Comparison of ENCODE assay signal across 8 mouse cellular contexts in genomic region chr9:25151611-25152241, GRCm38 (mm10). TPM values are rescaled to one million over a fixed set of nuclear protein-coding genes. Genes with fewer than 3 reads are reported as not detected.
DNase-seq lines count a peak whose midpoint lies in the region; ATAC-seq and TF ChIP-seq lines count a peak whose summit lies in the region.

Gene Herpud2, minus strand, starts transcription at chr9:25151820.

- H3K9ac ChIP-seq in kidney, embryonic 16.5 days (replicated peaks; ENCODE audit: low read length), result peak within 1 kb of the TSS; percentile 91
- peak within 1 kb of the TSS; percentile 96 for H3K9ac ChIP-seq in liver, adult 2 months (ENCODE audit: low read depth, low read length)

- no peak for TF ChIP-seq POLR2A in bone marrow macrophage, adult 2 months (IDR thresholded peaks at IDR 0.05; ENCODE audit: borderline replicate concordance, low read depth, low read length)
- TF ChIP-seq POLR2A in embryonic fibroblast, embryonic 13.5 days (IDR thresholded peaks at IDR 0.05; ENCODE audit: low read depth, low read length), result peak; percentile 67
- TF ChIP-seq POLR2A in liver, adult 2 months (IDR thresholded peaks at IDR 0.05; ENCODE audit: extremely low read depth, insufficient read depth, low read length), result peak; percentile 60
- TF ChIP-seq POLR2A in myocyte (IDR thresholded peaks at IDR 0.05; ENCODE audit: insufficient read length, low read depth), result peak; percentile 83

- no peaks in the 10 kb centered on the region for H3K27me3 ChIP-seq in heart, embryonic 10.5 days (ENCODE audit: insufficient read depth, poor library complexity, severe bottlenecking)
- no peaks in the 10 kb centered on the region for H3K27me3 ChIP-seq in kidney, embryonic 16.5 days (ENCODE audit: insufficient read depth, low read length)
- H3K27me3 ChIP-seq in liver, adult 2 months (ENCODE audit: control insufficient read depth, insufficient read depth, low read length), result no peaks in the 10 kb centered on the region
- H3K27me3 ChIP-seq in myocyte (ENCODE audit: control insufficient read depth, insufficient read depth, insufficient read length), result no peaks in the 10 kb centered on the region
- H3K27me3 ChIP-seq in splenic B cell, adult 2 months (ENCODE audit: control insufficient read depth, insufficient read depth, low read length, poor library complexity, severe bottlenecking), result no peaks in the 10 kb centered on the region

- WGBS in heart, embryonic 10.5 days, result under 1% methylated on average over 51 of the region's 51 CpGs
- WGBS in kidney, embryonic 16.5 days, result 0% methylated on average over 47 of the region's 51 CpGs
- WGBS in liver, adult 2 months, result under 1% methylated on average over 50 of the region's 51 CpGs

- peak within 1 kb of the TSS; percentile 68 for H3ac ChIP-seq in myocyte (ENCODE audit: control insufficient read depth, insufficient read length)

- peaks cover 6% of the 10 kb centered on the region; the same call in 1 of the 2 replicates for H3K79me2 ChIP-seq in liver, adult 2 months (ENCODE audit: control insufficient read depth, insufficient read depth, low read length)
- H3K79me2 ChIP-seq in myocyte (ENCODE audit: control insufficient read depth, insufficient read depth), result peaks cover 41% of the 10 kb centered on the region

- no peaks in the 10 kb centered on the region for H3K36me3 ChIP-seq in heart, embryonic 10.5 days
- no peaks in the 10 kb centered on the region for H3K36me3 ChIP-seq in kidney, embryonic 16.5 days (ENCODE audit: insufficient read depth, low read length)
- H3K36me3 ChIP-seq in liver, adult 2 months (ENCODE audit: control insufficient read depth, insufficient read depth, low read length), result no peaks in the 10 kb centered on the region
- no peaks in the 10 kb centered on the region for H3K36me3 ChIP-seq in myocyte (ENCODE audit: control insufficient read depth, insufficient read depth)
- no peaks in the 10 kb centered on the region for H3K36me3 ChIP-seq in splenic B cell, adult 2 months (ENCODE audit: control insufficient read depth, insufficient read depth, low read length, poor library complexity, severe bottlenecking)

- H3K4me2 ChIP-seq in kidney, embryonic 16.5 days (replicated peaks; ENCODE audit: low read depth, low read length), result peak within 1 kb of the TSS; percentile 85
- peak within 1 kb of the TSS; percentile 98 for H3K4me2 ChIP-seq in myocyte (ENCODE audit: low read depth)

- peaks cover 14% of the 10 kb centered on the region for H3K4me1 ChIP-seq in bone marrow macrophage, adult 2 months (ENCODE audit: control insufficient read depth, insufficient read depth, low read length)
- no peaks in the 10 kb centered on the region; the same call in 1 of the 2 replicates for H3K4me1 ChIP-seq in embryonic fibroblast, embryonic 13.5 days (ENCODE audit: control insufficient read depth, insufficient read depth, low read length)
- H3K4me1 ChIP-seq in heart, embryonic 10.5 days, result peaks cover 24% of the 10 kb centered on the region
- H3K4me1 ChIP-seq in kidney, embryonic 16.5 days (ENCODE audit: insufficient read depth, low read length), result peaks cover 24% of the 10 kb centered on the region
- peaks cover 11% of the 10 kb centered on the region for H3K4me1 ChIP-seq in liver, adult 2 months (ENCODE audit: control insufficient read depth, insufficient read depth, low read length)

- peak within 1 kb of the TSS; percentile 82 for H3K4me3 ChIP-seq in bone marrow macrophage, adult 2 months (ENCODE audit: insufficient read depth, low read length)
- peak within 1 kb of the TSS; percentile 91 for H3K4me3 ChIP-seq in embryonic fibroblast, embryonic 13.5 days (ENCODE audit: insufficient read depth, low read length)
- peak within 1 kb of the TSS; percentile 76 for H3K4me3 ChIP-seq in heart, embryonic 10.5 days
- H3K4me3 ChIP-seq in kidney, embryonic 16.5 days (ENCODE audit: low read length), result peak within 1 kb of the TSS; percentile 88
- peak within 1 kb of the TSS; percentile 91 for H3K4me3 ChIP-seq in liver, adult 2 months (ENCODE audit: insufficient read depth, low read depth, low read length)
- H3K4me3 ChIP-seq in myocyte, result peak within 1 kb of the TSS; percentile 77

- ATAC-seq in kidney, embryonic 16.5 days (ENCODE audit: low FRiP score, low TSS enrichment), result peak; percentile 99

- DNase-seq in A20 (ENCODE audit: low read depth, low spot score), result peak; percentile 90
- DNase-seq in heart, embryonic 10.5 days (ENCODE audit: low spot score), result peak; percentile 98
- peak; percentile 93 for DNase-seq in liver, adult 2 months (ENCODE audit: extremely low read depth, low read depth, low spot score)
- DNase-seq in splenic B cell, adult 2 months (ENCODE audit: low read depth, low spot score), result peak; percentile 97

- H3K27ac ChIP-seq in bone marrow macrophage, adult 2 months (ENCODE audit: insufficient read depth, low read depth, low read length), result peak within 1 kb of the TSS; percentile 95
- H3K27ac ChIP-seq in embryonic fibroblast, embryonic 13.5 days (ENCODE audit: insufficient read depth, low read length), result peak within 1 kb of the TSS; percentile 97
- H3K27ac ChIP-seq in heart, embryonic 10.5 days, result peak within 1 kb of the TSS; percentile 99
- peak within 1 kb of the TSS; percentile 99 for H3K27ac ChIP-seq in kidney, embryonic 16.5 days (ENCODE audit: low read length)
- H3K27ac ChIP-seq in liver, adult 2 months (replicated peaks; ENCODE audit: insufficient read depth, low read depth, low read length), result peak within 1 kb of the TSS; percentile 97

- TF ChIP-seq CTCF in bone marrow macrophage, adult 2 months (IDR thresholded peaks at IDR 0.05; ENCODE audit: low read depth, low read length), result no peak
- no peak for TF ChIP-seq CTCF in embryonic fibroblast, embryonic 13.5 days (IDR thresholded peaks at IDR 0.05; ENCODE audit: borderline replicate concordance, insufficient read depth, low read length)
- TF ChIP-seq CTCF in liver, adult 2 months (IDR thresholded peaks at IDR 0.05; ENCODE audit: low read depth, low read length), result no peak

- H3K9me3 ChIP-seq in heart, embryonic 10.5 days, result no peaks in the 10 kb centered on the region
- H3K9me3 ChIP-seq in kidney, embryonic 16.5 days (ENCODE audit: low read length), result no peaks in the 10 kb centered on the region

TF ChIP-seq in myocyte, 11 proteins besides CTCF, POLR2A, EP300 and RAD21:
- peak in 2 of 3 experiments; percentile 81 to 92 for TF ChIP-seq MYOD1 (IDR thresholded peaks at IDR 0.05; ENCODE audit: control insufficient read depth in 1 of 3, insufficient read length in 2 of 3, low read depth in 2 of 3)
- TF ChIP-seq E2F4 (IDR thresholded peaks at IDR 0.05; ENCODE audit: insufficient read depth), result no peak
- peak; percentile 68 for TF ChIP-seq POLR2AphosphoS2 (IDR thresholded peaks at IDR 0.05; ENCODE audit: insufficient read length, low read depth)
- TF ChIP-seq MYOG (IDR thresholded peaks at IDR 0.05; ENCODE audit: control insufficient read depth in 1 of 3, insufficient read depth in 1 of 3, insufficient read length in 2 of 3, low read depth in 2 of 3), result peak; percentile 12 to 82 (median 79)
- no peak for TF ChIP-seq TCF12 (IDR thresholded peaks at IDR 0.05; ENCODE audit: insufficient read depth, poor library complexity, severe bottlenecking)
- peak; percentile 67 for TF ChIP-seq SRF (IDR thresholded peaks at IDR 0.05; ENCODE audit: control insufficient read depth, insufficient read length, low read depth)
- peak; percentile 91 for TF ChIP-seq MAX (IDR thresholded peaks at IDR 0.05; ENCODE audit: low read depth)
- peak; percentile 23 for TF ChIP-seq TCF3 (IDR thresholded peaks at IDR 0.05; ENCODE audit: insufficient read length, low read depth)
- peak; percentile 96 for TF ChIP-seq USF1 (IDR thresholded peaks at IDR 0.05; ENCODE audit: low read depth)

RNA-seq across cellular contexts. Expression of gene Herpud2, which starts in this region (rescaled TPM):
- polyA plus RNA-seq in bone marrow macrophage, adult 2 months (2012; ENCODE audit: insufficient read depth, insufficient read length, missing spikeins), result 53.2 and 53.6 TPM in 2 replicates
- 52.9 and 62.1 TPM in 2 replicates for polyA plus RNA-seq in embryonic fibroblast, embryonic 13.5 days (2011; ENCODE audit: insufficient read length, low read depth, missing spikeins)
- polyA plus RNA-seq in heart, embryonic 10.5 days (2016; fragmentation: Nextera tagmentation; extraction: Ambion mirVana), result 23.7 and 25.6 TPM in 2 replicates
- polyA plus RNA-seq in kidney, embryonic 16.5 days (2015; fragmentation: Nextera tagmentation; extraction: Ambion mirVana), result 29.1 and 29.2 TPM in 2 replicates
- 11.5 and 14.9 TPM in 2 replicates for total RNA-seq in liver, adult 2 months (2014; rRNA removed)
- polyA plus RNA-seq in liver, adult 2 months (2012; rRNA removed), result 17.6 and 19.9 TPM in 2 replicates
- polyA plus RNA-seq in myocyte (2012; fragmentation: generic; extraction: Trizol), result 18.8 TPM

Comparison
In these comparisons a context has a peak if more than half of its experiments do, and no peak if none do; other contexts are left out.
1. Peak in every context shown above with its lines: DNase-seq, ATAC-seq, H3K4me3 ChIP-seq and H3K27ac ChIP-seq.